Mouse (Mus musculus) adrenal gland, adult 10 weeks (tissue): ENCODE data around the gene Brca1. TPM values are rescaled to one million over a fixed set of nuclear protein-coding genes. Genes with fewer than 3 reads are reported as not detected.

Experiments
- polyA plus RNA-seq: library from polyadenylated mRNA; stranded (reverse); fragments of 350-450 nt; fragmentation: Illumina TruSeq; extraction: RNeasy Lipid Tissue Mini Kit (QIAGEN cat#74804); gene quantifications from one replicate; pipeline ENCODE4 v1.2.3, GENCODE M21; 2014; ENCODE audit warnings: low read depth, low replicate concordance

Gene Brca1
- polyA plus RNA-seq, result 3.9 TPM

DNA sequence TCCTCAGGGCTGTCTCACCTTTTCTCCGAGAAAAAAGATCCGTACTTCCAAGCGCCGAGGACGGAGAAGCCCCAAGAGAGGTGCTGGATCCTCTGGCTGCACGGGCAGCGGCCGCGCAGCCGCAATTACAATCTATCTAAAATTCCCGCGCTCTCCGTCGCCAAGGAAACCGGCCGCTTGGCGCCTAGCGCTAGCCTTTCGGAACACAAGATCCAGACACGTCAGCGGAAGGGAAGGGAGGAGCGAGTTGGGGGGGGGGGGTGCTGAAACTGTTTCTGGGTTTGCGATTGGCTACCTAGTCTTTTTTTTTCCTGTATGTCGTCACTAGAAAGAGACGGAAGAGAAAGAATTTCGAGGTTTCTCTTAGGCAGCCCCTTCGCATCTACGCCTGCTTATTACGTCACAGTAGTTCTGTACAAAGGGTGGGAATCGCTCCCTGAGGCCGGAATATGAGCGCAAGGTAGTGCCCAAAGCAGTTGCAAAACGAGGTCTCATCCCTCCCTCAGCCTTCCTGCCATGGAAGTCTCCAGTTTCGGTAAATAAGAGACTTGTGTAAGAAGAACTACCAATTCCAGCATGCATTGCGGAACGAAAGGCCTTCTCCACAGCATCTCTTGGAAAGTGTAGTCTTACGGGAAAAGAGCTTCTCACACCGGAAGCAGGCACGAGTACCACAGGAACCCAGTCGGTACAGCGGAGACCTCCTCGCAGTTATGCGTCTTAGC, at the start of gene Brca1, which contains the start of gene Nbr1:
TSS of gene Brca1 (minus strand) at position 205 of the 725 bp plus-strand sequence.
TSS of gene Nbr1 (plus strand) at position 399 of the 725 bp plus-strand sequence.

DNA sequence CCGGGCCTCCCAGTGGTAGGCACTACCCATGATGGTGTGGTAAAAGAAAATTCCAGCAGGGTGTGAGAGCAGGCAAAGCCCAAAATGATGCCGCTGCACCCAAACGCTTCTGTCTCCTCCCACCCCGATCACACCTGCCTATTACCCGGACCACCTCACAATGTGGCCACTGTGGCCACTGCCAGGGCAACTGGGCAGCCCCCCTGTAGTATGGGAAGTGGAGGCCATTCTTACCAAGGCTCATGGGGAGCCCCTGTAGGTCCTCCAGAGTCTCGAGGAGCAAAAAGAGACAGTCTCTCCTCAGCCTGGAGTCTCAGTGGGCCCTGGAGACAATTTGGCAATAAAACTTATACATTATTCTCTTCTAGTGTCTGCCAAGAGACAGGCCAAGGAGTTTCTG, 47.4 kb upstream of the Brca1 start, which contains the start of gene Gm11634:
TSS of gene Gm11634 (minus strand) at position 101 of the 400 bp plus-strand sequence.

DNA sequence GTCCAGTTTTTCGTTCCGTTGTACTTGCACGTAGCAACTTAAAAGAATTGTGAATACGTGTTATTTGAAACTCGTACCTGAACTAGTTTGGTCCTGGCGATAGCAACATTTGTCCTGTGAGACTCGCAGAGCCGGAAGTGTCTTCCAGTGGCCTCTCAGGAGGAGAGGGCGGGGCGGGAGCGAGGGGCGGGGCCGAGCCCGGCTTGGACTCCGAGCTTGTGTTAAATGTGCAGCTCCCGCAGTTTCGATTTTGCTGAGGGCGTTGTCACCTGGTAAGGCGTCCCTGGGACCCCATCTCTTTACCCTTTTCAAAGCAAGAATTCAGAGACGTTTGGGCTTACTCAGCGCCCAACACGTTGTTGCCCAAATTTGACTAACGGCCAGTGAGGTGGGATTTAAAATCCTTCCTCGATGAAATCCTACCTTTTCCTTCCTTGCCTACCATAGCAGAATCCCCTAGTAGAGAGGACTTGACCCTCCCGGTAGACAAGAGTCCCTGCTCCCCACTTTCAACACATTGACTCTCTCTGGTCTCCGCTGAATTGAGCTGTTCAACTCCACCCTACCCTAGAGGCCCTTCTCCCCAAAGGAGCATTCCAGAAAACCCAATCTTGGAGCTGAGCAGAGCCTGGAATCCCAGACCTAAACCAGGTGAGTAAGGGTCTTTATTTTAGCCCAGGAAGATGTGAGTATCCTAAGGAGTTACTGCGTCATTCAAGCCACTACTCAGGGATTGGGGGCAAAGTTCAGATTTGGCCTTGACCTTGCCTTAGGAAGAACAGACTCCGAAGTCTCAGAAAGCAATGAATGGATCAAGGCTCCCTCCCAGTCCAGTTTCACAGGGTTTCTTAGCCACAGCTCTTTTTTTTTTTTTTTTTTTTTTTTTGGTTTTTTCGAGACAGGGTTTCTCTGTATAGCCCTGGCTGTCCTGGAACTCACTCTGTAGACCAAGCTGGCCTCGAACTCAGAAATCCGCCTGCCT, 30.6 kb upstream of the Brca1 start, which contains the start of gene Tmem106a:
TSS of gene Tmem106a (plus strand) at position 189 of the 982 bp plus-strand sequence.

DNA sequence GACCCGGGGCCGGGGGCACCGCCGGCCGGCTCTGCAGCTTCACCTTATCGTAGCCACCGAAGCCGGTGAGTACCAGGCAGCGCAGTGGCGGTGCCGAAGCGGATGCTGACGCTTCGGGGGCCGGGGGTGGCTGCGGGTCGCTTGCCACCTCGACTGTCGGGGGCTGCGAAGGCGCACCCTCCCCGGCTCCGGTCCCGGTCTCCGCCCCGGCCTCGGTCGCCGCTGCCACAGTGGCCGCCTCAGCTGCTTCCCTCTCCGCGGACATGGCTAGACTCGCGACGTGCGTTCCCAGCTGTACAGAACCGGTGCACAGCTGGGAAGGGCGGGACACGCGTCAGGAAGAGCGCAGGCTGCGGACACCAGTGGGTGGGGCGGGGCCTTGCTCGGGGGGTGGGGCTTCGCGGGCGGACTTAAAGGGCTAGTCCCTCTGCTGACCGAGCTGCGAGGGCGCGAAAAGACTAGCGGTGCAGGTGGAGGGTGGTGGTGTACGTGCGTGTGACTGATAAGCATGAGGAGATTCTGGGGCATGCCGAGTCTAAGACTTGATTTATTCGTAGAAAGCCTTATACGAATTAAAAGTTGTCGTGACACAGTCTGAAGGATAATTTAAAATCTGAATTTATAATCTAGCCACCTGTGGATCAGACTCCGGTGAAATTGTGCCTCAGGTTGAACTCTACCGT, 85.7 kb downstream of the Brca1 start, which contains the start of gene Vat1:
TSS of gene Vat1 (minus strand) at position 362 of the 683 bp plus-strand sequence.

DNA sequence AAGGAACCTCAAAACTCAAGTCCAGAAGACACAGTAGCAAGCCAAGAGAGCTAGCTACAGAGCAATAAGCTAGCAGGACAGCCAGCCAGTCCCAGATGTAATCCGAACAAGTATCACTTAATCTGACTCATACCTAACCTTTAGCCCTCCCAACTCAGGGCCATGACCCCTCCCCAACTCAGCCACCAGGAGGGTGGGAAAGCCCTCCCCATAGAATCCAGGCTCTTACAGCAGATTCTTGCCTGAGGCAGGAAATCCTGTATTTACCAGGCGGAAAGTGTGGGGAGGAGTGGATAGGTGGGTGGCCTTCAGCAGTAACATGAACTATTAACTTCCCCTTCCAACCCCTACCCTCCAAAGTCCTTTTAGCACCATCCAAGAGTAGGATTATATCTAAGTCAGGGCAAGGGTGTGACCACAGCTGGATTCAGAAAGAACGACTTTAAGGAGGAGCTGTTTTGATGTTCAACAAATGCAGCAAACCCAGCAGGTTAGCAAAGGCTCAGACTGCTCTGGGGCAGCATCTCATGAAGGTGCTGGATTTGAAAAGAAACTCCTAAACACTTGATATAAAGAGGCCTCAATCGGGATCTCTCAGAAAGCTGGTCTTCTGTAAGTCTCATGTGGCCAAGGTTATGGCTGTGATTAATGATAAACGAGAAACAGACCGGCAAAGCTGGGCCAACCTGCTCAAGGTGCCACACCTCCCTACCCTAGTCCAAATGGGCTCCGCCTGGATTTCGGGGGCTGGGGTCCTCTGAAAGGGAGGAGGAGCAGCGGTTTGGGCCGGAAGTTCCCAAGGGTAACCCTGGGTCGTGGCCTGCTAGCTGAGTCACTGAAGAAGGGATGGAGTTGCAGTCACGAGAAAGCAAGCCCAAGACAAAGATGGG, 87.3 kb downstream of the Brca1 start, which contains the start of gene Rnd2:
TSS of gene Rnd2 (plus strand) at position 789 of the 890 bp plus-strand sequence.

DNA sequence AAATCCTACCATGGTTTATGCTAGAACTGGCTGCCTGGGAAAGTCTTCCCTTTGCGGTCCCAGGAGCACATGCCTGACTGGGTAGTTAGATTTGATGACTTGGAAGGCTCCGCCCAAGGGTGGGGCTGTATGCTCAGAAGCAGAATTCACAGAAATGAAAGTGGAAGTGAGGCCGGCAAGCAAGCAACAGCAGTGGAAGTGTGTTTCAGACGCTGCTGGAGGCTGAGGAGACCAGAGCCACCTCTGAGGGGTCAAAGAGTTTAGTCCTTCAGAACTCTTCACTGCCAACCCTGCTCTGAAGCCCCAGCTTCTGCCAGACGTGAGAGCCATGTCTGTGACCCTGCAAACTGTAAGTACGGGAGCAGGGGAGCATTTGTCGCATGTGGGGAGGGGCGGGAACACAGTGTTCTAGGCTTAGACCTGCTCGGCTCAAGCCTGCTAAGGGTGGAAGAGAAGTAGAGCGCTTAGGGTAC, 103.4 kb downstream of the Brca1 start, which contains the start of gene Ifi35:
TSS of gene Ifi35 (plus strand) at position 134 of the 473 bp plus-strand sequence.

DNA sequence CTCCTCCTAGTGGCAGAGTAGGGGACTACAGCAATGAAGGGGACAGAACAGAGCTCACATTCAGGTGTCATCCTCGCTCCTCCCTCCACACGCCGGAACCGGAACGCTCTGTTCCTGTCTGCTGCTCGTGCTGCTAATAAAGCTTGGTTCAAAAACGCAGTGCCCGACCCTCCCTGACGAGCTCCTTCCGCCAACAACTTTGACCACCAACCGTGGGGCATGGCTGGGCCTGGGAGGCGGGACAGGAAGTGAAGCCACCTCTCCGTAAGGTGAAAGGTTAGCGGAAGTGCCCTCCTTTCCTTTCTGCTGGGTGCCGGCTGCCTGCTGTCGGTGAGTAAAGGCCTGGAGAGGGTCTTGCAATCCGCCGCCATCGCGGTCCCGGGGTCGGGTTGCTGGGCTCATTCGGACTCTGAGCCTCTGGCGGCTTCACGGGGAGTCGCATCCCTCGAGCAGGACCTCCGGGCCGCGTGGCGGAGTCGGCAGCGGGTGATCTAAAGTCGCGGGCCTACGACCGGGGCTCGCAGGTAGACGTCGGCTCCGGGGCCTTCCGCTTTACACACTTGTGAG, 109.5 kb downstream of the Brca1 start, which contains the start of gene Rpl27:
TSS of gene Rpl27 (plus strand) at position 172 of the 567 bp plus-strand sequence.

Other genes starting within 250 kb of the Brca1 start
- 112 TPM for gene Becn1, start 249.7 kb downstream of the Brca1 start, polyA plus RNA-seq
- 268 TPM for gene Psme3, start 235.7 kb downstream of the Brca1 start, polyA plus RNA-seq
- not detected for gene Aoc2, start 226.9 kb downstream of the Brca1 start, polyA plus RNA-seq
- 22.7 TPM for gene Aoc3, start 221.3 kb downstream of the Brca1 start, polyA plus RNA-seq
- gene G6pc, start 184.4 kb downstream of the Brca1 start, polyA plus RNA-seq, result 0.47 TPM
- 8.6 TPM for gene Aarsd1, start 134.3 kb downstream of the Brca1 start, polyA plus RNA-seq
- not detected for gene Gm27029, start 127.2 kb downstream of the Brca1 start, polyA plus RNA-seq
- gene Rundc1, start 126.9 kb downstream of the Brca1 start, polyA plus RNA-seq, result 5.1 TPM
- gene Ptges3l, start 126.6 kb downstream of the Brca1 start, polyA plus RNA-seq, result 2.7 TPM
- 55.5 TPM for gene Rpl27, start 109.7 kb downstream of the Brca1 start, polyA plus RNA-seq
- gene Ifi35, start 103.5 kb downstream of the Brca1 start, polyA plus RNA-seq, result 3.5 TPM
- 6.2 TPM for gene Rnd2, start 87.0 kb downstream of the Brca1 start, polyA plus RNA-seq
- 5.2 TPM for gene Vat1, start 85.7 kb downstream of the Brca1 start, polyA plus RNA-seq
- 196 TPM for gene Nbr1, start 194 bp upstream of the Brca1 start, polyA plus RNA-seq
- gene Tmem106a, start 30.3 kb upstream of the Brca1 start, polyA plus RNA-seq, result 8.6 TPM
- not detected for gene Gm11634, start 47.3 kb upstream of the Brca1 start, polyA plus RNA-seq
- 2.0 TPM for gene Rdm1, start 75.2 kb upstream of the Brca1 start, polyA plus RNA-seq
- 2.3 TPM for gene Arl4d, start 113.6 kb upstream of the Brca1 start, polyA plus RNA-seq
- gene Dhx8, start 181.0 kb upstream of the Brca1 start, polyA plus RNA-seq, result 23.8 TPM
- not detected for gene Etv4, start 233.4 kb upstream of the Brca1 start, polyA plus RNA-seq